Mouse (Mus musculus) A20 (cell line): ENCODE measurements around the gene Pik3ca.

Experiments used
- DNase-seq: peaks from one replicate; pipeline ENCODE4 v3.0.0-alpha.2; 2011; ENCODE audit warnings: low read depth, low spot score

The Pik3ca gene

GRCm38 (mm10) chr3:32441710-32442109 lies 44.2 kb downstream of the Pik3ca start:
- DNase-seq, result no peak

GRCm38 (mm10) chr3:32454329-32455021 lies 57.0 kb downstream of the Pik3ca start:
- DNase-seq, result no peak

GRCm38 (mm10) chr3:32459777-32460176 lies 62.3 kb downstream of the Pik3ca start:
- DNase-seq, result peak; percentile 71

GRCm38 (mm10) chr3:32467321-32467720 lies 69.8 kb downstream of the Pik3ca start:
- DNase-seq, result no peak

- DNase-seq, result no peak
Observed at GRCm38 (mm10) chr3:32468411-32468810, 70.9 kb downstream of the Pik3ca start.

- DNase-seq, result no peak
Observed at GRCm38 (mm10) chr3:32470449-32470848, 73.0 kb downstream of the Pik3ca start.

GRCm38 (mm10) chr3:32471098-32471497 lies 73.6 kb downstream of the Pik3ca start:
- no peak for DNase-seq

- no peak for DNase-seq
Observed at GRCm38 (mm10) chr3:32472191-32472900, 74.9 kb downstream of the Pik3ca start.

- DNase-seq, result no peak
Observed at GRCm38 (mm10) chr3:32473184-32473583, 75.7 kb downstream of the Pik3ca start.

- DNase-seq, result no peak
Observed at GRCm38 (mm10) chr3:32479961-32480360, 82.5 kb downstream of the Pik3ca start.

GRCm38 (mm10) chr3:32483035-32483434 lies 85.6 kb downstream of the Pik3ca start:
- DNase-seq, result no peak

- peak; percentile 26 for DNase-seq
Observed at GRCm38 (mm10) chr3:32486543-32486942, 89.1 kb downstream of the Pik3ca start.

GRCm38 (mm10) chr3:32488172-32488571 lies 90.7 kb downstream of the Pik3ca start:
- no peak for DNase-seq

GRCm38 (mm10) chr3:32490076-32490927 lies 92.8 kb downstream of the Pik3ca start:
- DNase-seq, result peak; percentile 91

GRCm38 (mm10) chr3:32490928-32491315 lies 93.5 kb downstream of the Pik3ca start:
- peak; percentile 87 for DNase-seq

- peak; percentile 66 for DNase-seq
Observed at GRCm38 (mm10) chr3:32492097-32493090, 94.9 kb downstream of the Pik3ca start, which contains the start of gene Kcnmb3. TSS of gene Kcnmb3 (minus strand) at chr3:32492231.

- peak; percentile 79 for DNase-seq
Observed at GRCm38 (mm10) chr3:32494387-32495087, 97.1 kb downstream of the Pik3ca start.

- DNase-seq, result no peak
Observed at GRCm38 (mm10) chr3:32495088-32495770, 97.8 kb downstream of the Pik3ca start.

GRCm38 (mm10) chr3:32495856-32496710 lies 98.6 kb downstream of the Pik3ca start:
- no peak for DNase-seq
